Mouse (Mus musculus): Measurements from ENCODE around the gene Cd5. TPM values are rescaled to one million over a fixed set of nuclear protein-coding genes. Genes with fewer than 3 reads are reported as not detected.

Gene Cd5
- polyA plus RNA-seq, 1 experiment from 2014 or later, result 0.22 TPM

DNA sequence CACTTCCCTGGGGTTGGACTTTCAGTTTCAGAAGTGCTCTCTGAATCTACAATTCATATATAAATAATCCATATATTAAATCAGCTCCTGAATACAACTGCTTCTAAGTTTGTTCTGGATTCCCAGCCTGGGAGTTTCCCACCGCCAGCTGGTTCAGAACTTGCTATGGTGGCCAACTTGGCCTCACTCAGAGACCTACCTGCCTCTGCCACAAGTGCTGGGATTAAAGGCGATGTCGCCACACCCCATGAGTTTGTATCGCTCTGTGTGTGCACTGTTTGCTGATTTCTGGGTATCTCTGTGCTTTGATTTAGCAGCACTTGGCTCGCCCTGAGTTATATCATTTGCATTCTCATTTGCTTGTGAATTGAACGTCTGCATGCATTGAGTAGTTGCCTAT is 13.3 kb upstream of the Cd5 start:
- Histone ChIP-seq H3K27me3 (no peaks in the 10 kb centered on the region), H3K4me2 (replicated peaks) (no peak overlapping the region), H3K27ac (replicated peaks) (no peak overlapping the region), H3K9ac (replicated peaks) (no peak overlapping the region), H3K4me1 (no peaks in the 10 kb centered on the region), H3K4me3 (no peak overlapping the region), H3K9me3 (no peaks in the 10 kb centered on the region), H3K36me3 (no peaks in the 10 kb centered on the region)
- WGBS, result 80% methylated on average over 6 of the region's 6 CpGs
- no peak for ATAC-seq (replicated peaks)

DNA sequence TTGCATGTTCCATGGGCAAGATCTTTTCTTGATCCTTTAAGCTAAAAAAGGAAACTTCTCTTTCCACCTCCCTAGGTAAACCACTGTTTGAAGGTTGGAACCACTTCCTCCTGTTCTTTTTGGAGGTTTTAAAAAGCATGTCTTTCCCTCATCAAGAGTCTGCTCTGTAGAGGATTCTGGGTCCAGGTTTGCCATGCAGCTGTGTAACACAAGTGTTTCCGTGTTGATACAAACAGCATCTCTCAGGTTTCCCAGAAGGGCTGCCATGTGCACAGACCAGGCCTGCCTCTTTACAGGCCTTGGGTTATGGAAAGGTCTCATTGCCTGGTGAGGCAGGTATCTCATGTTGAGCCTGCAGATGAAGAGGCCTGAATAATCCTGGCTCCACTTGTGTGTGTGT is 12.8 kb upstream of the Cd5 start:
- ATAC-seq (replicated peaks), result no peak
- Histone ChIP-seq H3K4me1 (no peaks in the 10 kb centered on the region), H3K36me3 (no peaks in the 10 kb centered on the region), H3K27ac (replicated peaks) (no peak overlapping the region), H3K27me3 (no peaks in the 10 kb centered on the region), H3K4me2 (replicated peaks) (no peak overlapping the region), H3K9ac (replicated peaks) (no peak overlapping the region), H3K4me3 (no peak overlapping the region), H3K9me3 (no peaks in the 10 kb centered on the region)
- WGBS, result 88% methylated on average over 1 of the region's 1 CpGs

DNA sequence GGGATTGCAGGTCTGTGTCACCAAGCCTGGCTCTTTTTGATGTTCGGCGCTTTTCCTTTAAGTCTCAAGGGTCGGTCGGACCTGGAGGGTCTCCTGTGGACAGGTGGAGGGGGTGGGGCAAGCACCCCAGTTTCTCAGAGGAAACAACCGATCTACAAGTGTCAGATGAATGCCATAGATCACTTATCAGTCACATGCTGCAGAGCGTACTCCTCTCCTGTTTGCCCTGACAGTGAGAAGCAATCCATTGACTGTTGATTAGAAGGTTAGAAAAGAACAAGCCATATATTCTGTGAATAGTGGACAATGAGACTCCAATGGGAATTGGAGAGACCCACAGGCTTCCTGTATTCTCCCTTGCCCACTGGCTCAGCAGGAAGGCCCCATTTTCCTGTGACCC is 11.4 kb upstream of the Cd5 start:
- Histone ChIP-seq H3K4me3 (no peak overlapping the region), H3K27me3 (no peaks in the 10 kb centered on the region), H3K4me1 (no peaks in the 10 kb centered on the region), H3K36me3 (no peaks in the 10 kb centered on the region), H3K9me3 (no peaks in the 10 kb centered on the region), H3K27ac (replicated peaks) (no peak overlapping the region), H3K9ac (replicated peaks) (no peak overlapping the region), H3K4me2 (replicated peaks) (no peak overlapping the region)
- 92% methylated on average over 6 of the region's 6 CpGs for WGBS
- ATAC-seq (replicated peaks), result no peak

GRCm38 (mm10) chr19:10749295-10749694 is 10.5 kb upstream of the Cd5 start:
- H3K36me3 ChIP-seq, result no peaks in the 10 kb centered on the region
- ATAC-seq (replicated peaks), result no peak
- no peak overlapping the region for H3K9ac ChIP-seq (replicated peaks)
- no peak overlapping the region for H3K4me2 ChIP-seq (replicated peaks)
- H3K4me3 ChIP-seq, result no peak overlapping the region
- H3K27me3 ChIP-seq, result no peaks in the 10 kb centered on the region
- 89% methylated on average over 6 of the region's 6 CpGs for WGBS
- H3K9me3 ChIP-seq, result no peaks in the 10 kb centered on the region
- no peaks in the 10 kb centered on the region for H3K4me1 ChIP-seq
- no peak overlapping the region for H3K27ac ChIP-seq (replicated peaks)

- no peaks in the 10 kb centered on the region for H3K4me1 ChIP-seq
- H3K36me3 ChIP-seq, result no peaks in the 10 kb centered on the region
- H3K27ac ChIP-seq (replicated peaks), result no peak overlapping the region
- no peaks in the 10 kb centered on the region for H3K27me3 ChIP-seq
- no peak overlapping the region for H3K4me2 ChIP-seq (replicated peaks)
- WGBS, result 52% methylated on average over 11 of the region's 11 CpGs
- H3K9ac ChIP-seq (replicated peaks), result no peak overlapping the region
- H3K9me3 ChIP-seq, result no peaks in the 10 kb centered on the region
- ATAC-seq (replicated peaks), result no peak
- no peak overlapping the region for H3K4me3 ChIP-seq
Measured at GRCm38 (mm10) chr19:10748401-10749102, 9.8 kb upstream of the Cd5 start.

DNA sequence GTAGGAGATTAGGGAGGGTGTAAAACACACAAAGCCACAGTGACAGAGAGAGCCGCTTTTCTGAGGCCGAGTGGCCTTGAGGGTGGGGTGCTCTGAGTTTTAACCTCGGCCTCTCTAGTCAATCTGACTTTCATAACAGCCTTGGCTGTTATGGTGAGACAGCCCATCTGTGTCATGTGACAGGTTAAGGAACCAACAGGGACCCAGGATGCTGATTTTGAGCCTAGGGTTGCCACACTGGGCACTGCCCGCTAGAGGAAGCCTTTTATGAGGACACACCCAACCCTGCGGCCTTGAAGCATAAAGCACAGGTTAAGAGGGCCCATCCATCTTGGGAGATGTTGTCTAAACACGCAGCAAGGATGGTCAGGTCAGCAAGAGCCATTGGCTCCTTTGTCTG is 8.9 kb upstream of the Cd5 start:
- WGBS, result 89% methylated on average over 6 of the region's 6 CpGs
- no peak overlapping the region for H3K9ac ChIP-seq (replicated peaks)
- H3K9me3 ChIP-seq, result no peaks in the 10 kb centered on the region
- no peaks in the 10 kb centered on the region for H3K27me3 ChIP-seq
- H3K4me2 ChIP-seq (replicated peaks), result no peak overlapping the region
- no peaks in the 10 kb centered on the region for H3K4me1 ChIP-seq
- H3K36me3 ChIP-seq, result no peaks in the 10 kb centered on the region
- no peak overlapping the region for H3K27ac ChIP-seq (replicated peaks)
- ATAC-seq (replicated peaks), result no peak
- H3K4me3 ChIP-seq, result no peak overlapping the region

GRCm38 (mm10) chr19:10747182-10747581 is 8.4 kb upstream of the Cd5 start:
- Histone ChIP-seq H3K27me3 (no peaks in the 10 kb centered on the region), H3K4me2 (replicated peaks) (no peak overlapping the region), H3K4me3 (no peak overlapping the region), H3K9me3 (no peaks in the 10 kb centered on the region), H3K9ac (replicated peaks) (no peak overlapping the region), H3K4me1 (no peaks in the 10 kb centered on the region), H3K27ac (replicated peaks) (no peak overlapping the region), H3K36me3 (no peaks in the 10 kb centered on the region)
- 89% methylated on average over 7 of the region's 7 CpGs for WGBS
- no peak for ATAC-seq (replicated peaks)

DNA sequence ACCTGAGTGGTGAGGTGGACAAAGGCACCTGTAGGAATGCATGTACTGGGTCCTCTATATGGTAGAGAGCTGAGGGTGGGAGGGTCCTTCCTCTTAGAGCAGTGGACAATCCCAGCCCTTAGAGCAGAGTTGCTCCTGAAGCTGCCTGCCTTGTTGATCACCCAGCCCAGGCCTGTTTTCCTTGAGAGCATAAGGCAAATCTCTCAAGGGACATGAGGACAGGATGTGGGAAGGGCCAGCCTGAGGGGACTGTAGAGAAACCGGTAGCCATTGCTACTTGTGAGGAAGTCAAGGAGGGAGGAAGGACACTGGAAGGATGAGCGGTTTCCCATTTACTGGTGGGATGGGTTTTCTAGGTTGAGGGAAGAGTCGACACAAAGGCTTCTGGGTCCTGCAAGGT is 3.8 kb upstream of the Cd5 start:
- WGBS, result 81% methylated on average over 3 of the region's 3 CpGs
- Histone ChIP-seq H3K4me3 (no peak overlapping the region), H3K4me2 (replicated peaks) (no peak overlapping the region), H3K27ac (replicated peaks) (no peak overlapping the region), H3K9ac (replicated peaks) (no peak overlapping the region), H3K9me3 (no peaks in the 10 kb centered on the region), H3K4me1 (no peaks in the 10 kb centered on the region), H3K36me3 (no peaks in the 10 kb centered on the region), H3K27me3 (no peaks in the 10 kb centered on the region)
- ATAC-seq (replicated peaks), result no peak

GRCm38 (mm10) chr19:10742145-10742544 is 3.3 kb upstream of the Cd5 start:
- Histone ChIP-seq H3K4me3 (no peak overlapping the region), H3K36me3 (no peaks in the 10 kb centered on the region), H3K27me3 (no peaks in the 10 kb centered on the region), H3K4me2 (replicated peaks) (no peak overlapping the region), H3K27ac (replicated peaks) (no peak overlapping the region), H3K4me1 (no peaks in the 10 kb centered on the region), H3K9ac (replicated peaks) (no peak overlapping the region), H3K9me3 (no peaks in the 10 kb centered on the region)
- WGBS, result 81% methylated on average over 6 of the region's 6 CpGs
- ATAC-seq (replicated peaks), result no peak

DNA sequence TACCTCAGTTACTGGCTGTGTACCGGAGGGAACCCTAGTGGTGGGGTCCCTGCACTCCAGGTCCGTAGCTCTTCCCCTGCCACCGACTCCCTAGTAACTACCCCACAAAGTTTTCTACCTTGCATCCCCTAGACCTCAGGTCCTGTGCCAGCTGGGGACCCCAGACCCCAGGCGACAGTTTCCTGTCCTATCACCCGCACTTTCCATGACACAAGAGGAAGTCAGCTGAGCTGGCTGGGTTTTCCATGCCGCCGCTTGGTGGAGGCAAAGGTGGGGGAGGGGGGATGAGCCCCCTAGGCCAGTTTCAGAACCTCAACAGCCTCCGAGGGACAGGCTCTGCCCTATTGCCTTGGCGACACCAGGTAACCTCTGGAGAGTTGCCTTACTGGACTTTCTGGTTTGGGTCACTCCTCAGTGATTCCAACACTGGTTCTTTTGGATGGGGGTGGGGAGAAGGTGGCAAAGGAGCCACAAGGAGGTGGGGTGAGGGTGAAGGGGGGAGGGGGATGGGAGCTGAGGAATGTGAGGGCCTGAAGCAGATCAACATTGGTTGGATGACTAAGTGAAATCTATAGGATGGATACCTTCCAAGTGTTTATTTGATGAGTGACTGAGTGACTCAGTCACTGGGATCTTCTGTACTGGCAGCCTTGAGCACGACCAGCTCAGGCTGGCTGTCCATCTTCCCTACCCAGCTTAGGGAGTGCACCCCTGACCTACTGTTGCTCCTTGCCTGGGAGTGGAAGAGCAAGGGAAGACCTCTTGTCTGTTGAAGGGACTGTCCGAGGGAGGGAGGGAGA is 2.0 kb upstream of the Cd5 start:
- Histone ChIP-seq H3K36me3 (no peaks in the 10 kb centered on the region), H3K4me2 (replicated peaks) (no peak overlapping the region), H3K27ac (replicated peaks) (no peak overlapping the region), H3K9me3 (no peaks in the 10 kb centered on the region), H3K4me3 (no peak overlapping the region), H3K27me3 (no peaks in the 10 kb centered on the region), H3K9ac (replicated peaks) (no peak overlapping the region), H3K4me1 (no peaks in the 10 kb centered on the region)
- 55% methylated on average over 11 of the region's 11 CpGs for WGBS
- ATAC-seq (replicated peaks), result no peak

- Histone ChIP-seq H3K36me3 (no peaks in the 10 kb centered on the region), H3K9me3 (no peaks in the 10 kb centered on the region), H3K9ac (replicated peaks) (no peak overlapping the region), H3K27ac (replicated peaks) (no peak overlapping the region), H3K27me3 (no peaks in the 10 kb centered on the region), H3K4me3 (no peak overlapping the region), H3K4me2 (replicated peaks) (no peak overlapping the region), H3K4me1 (no peaks in the 10 kb centered on the region)
- WGBS, result 98% methylated on average over 4 of the region's 4 CpGs
- no peak for ATAC-seq (replicated peaks)
Measured at GRCm38 (mm10) chr19:10739916-10740315, 1.1 kb upstream of the Cd5 start.

DNA sequence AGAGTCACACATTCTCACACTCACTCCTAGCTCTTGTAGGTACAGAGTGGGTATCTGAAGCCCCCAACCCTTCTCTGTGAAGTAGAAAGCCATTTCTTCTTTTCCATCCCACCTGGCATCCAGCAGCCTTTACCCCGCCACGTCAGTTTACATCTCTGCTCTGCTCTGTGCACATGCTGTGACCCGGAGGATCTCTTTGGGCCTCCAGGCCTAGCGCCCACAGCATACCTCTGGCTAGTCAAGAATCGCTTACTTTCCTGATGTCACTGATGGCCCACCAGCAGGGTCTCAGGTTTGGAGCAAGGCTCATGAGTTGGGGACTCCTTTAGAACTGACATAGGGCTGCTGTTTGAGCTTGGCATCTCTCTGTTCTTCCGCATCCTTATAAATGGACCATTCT is 764 bp downstream of the Cd5 start:
- no peaks in the 10 kb centered on the region for H3K36me3 ChIP-seq
- no peaks in the 10 kb centered on the region for H3K27me3 ChIP-seq
- no peaks in the 10 kb centered on the region for H3K4me1 ChIP-seq
- H3K9ac ChIP-seq (replicated peaks), result no peak overlapping the region
- H3K4me2 ChIP-seq (replicated peaks), result no peak overlapping the region
- H3K4me3 ChIP-seq, result no peak overlapping the region
- WGBS, result 92% methylated on average over 6 of the region's 6 CpGs
- no peaks in the 10 kb centered on the region for H3K9me3 ChIP-seq
- H3K27ac ChIP-seq (replicated peaks), result no peak overlapping the region
- no peak for ATAC-seq (replicated peaks)

- WGBS, result 94% methylated on average over 7 of the region's 7 CpGs
- no peak overlapping the region for H3K4me2 ChIP-seq (replicated peaks)
- no peaks in the 10 kb centered on the region for H3K27me3 ChIP-seq
- H3K36me3 ChIP-seq, result no peaks in the 10 kb centered on the region
- no peaks in the 10 kb centered on the region for H3K4me1 ChIP-seq
- ATAC-seq (replicated peaks), result no peak
- H3K4me3 ChIP-seq, result no peak overlapping the region
- H3K9ac ChIP-seq (replicated peaks), result no peak overlapping the region
- no peaks in the 10 kb centered on the region for H3K9me3 ChIP-seq
- no peak overlapping the region for H3K27ac ChIP-seq (replicated peaks)
Measured at GRCm38 (mm10) chr19:10735861-10736260, 2.9 kb downstream of the Cd5 start.
